Mouse (Mus musculus): ENCODE measurements around the gene Prrg1. TPM values are rescaled to one million over a fixed set of nuclear protein-coding genes. Genes with fewer than 3 reads are reported as not detected.

Prrg1 gene
- total RNA-seq (2021): 1 to 10 TPM; 3.6 to 4.2 TPM
- long read RNA-seq, experiment 1: 0 reads
- long read RNA-seq, experiment 2, partial matches to known transcripts: 0 of 1 reads
- long read RNA-seq, experiment 2, other reads (novel, unspliced or antisense): 1 of 1 reads

DNA sequence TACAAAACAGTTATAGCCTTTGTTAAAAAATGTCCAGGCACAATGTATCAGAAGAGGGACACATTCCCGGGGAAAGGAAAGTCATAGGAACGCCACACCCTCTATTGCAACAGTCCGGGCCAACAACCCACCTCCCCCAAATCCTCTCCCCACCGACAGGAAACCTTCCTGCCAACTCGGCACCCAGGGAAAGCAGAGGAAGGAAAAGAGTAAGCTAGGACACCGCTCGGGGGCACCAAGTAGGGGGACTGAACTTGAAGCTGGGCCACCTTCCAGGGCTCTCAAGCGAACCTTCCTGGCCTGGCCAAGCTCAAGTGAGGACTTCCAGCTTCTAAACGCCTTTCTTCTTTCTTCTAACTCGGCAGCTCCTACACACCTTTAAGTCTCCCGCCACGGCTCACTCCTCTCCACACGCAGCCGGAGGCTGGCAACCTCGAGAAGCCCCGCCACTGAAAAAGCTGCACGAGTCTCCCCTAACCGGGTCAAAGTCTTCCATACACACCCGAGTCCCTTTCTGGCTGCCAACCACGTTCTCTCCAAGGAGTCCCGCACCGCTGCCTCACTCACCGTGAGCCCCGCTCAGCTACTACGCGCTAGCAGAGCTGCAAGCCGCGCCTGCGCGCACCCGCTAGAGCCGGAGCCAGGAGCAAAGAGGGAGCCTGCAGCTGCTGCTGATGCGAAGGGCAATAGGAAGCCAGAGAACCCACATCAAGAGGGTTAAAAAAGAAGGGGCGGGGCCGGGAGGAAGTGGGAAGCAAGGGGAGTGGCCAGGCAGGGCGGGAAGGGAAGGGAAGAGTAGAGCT is at the start of gene Prrg1:
Gene Prrg1, minus strand, starts transcription at position 695 of the 803 bp plus-strand sequence.
- no peak for TF ChIP-seq CTCF (IDR thresholded peaks at IDR 0.05)
- peak; percentile 53 to 56 for DNase-seq (ENCODE audit: extremely low spot score in 1 of 2, low spot score in 2 of 2)
- intact Hi-C loops (cut with DNase I): no loop called here
- peak within 1 kb of the TSS; percentile 48 for H3K4me3 ChIP-seq
- peak within 1 kb of the TSS; percentile 61 for H3K27ac ChIP-seq

DNA sequence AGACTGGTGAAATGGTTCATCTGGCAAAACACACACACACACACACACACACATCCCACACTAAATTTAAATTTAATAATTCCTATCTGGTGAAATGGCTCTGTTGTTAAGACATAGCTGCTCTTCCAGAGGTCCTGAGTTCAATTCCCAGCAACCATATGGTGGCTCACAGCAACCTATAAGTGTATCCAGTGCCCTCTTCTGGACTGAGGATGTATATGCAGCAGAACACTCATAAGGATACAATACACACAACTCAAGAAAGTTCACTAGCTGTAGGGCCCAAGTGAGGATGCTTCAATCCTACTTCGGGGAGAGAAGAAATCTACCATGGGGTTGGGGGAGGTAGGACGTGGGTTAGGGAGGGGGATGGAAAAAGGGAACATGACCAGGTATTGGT is 22.1 kb upstream of the Prrg1 start:
- DNase-seq (ENCODE audit: extremely low spot score in 1 of 2, low spot score in 2 of 2): no peak
- Histone ChIP-seq H3K4me3 (no peak overlapping the region), H3K27ac (no peak overlapping the region)
- intact Hi-C loops (cut with DNase I): no loop called here
- no peak; the same call in 1 of the 2 replicates for TF ChIP-seq CTCF (IDR thresholded peaks at IDR 0.05)

DNA sequence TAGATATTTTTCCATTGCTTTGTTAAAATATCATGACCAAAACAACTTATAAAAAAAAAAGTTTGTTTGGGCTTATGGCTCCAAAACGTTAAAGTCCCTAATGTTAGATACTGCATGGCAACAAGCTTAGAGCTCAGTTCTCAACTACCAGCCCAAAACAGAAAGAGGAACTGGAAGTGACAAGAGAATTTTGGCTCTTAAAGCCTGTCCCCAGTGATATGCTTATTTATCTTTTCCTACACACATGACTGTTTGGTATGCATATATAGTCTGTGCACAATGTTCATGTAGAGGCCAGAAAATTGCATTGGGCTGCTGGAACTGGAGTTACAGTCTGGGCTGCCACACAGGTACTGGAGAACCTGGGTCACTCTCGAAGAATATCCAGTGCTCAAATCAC is 9.4 kb upstream of the Prrg1 start:
- no peak overlapping the region for H3K27ac ChIP-seq
- no peak overlapping the region for H3K4me3 ChIP-seq
- no peak for TF ChIP-seq CTCF (IDR thresholded peaks at IDR 0.05)
- DNase-seq (ENCODE audit: extremely low spot score in 1 of 2, low spot score in 2 of 2): no peak
- intact Hi-C loops (cut with DNase I): no loop called here

DNA sequence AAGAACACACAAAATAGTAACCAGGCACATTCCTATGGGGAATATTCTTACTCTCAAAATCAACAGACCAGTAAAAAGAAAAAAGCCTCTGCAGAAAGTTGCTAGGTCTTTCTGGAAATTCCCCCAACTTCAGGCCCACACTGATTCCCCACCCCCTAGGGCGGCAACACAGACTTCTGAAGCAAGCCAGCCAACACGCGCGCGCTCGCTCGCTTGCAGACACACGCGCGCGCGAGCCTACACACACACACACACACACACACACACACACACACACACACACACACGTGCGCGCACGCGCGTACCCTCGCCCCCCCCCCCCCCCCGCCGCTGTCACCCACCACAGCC is 868 bp downstream of the Prrg1 start:
- intact Hi-C loops (cut with DNase I): no loop called here
- no peak for TF ChIP-seq CTCF (IDR thresholded peaks at IDR 0.05)
- Histone ChIP-seq H3K4me3 (peak overlapping the region; percentile 48), H3K27ac (no peak overlapping the region)
- peak in 1 of 2 experiments; percentile 9 for DNase-seq (ENCODE audit: extremely low spot score in 1 of 2, low spot score in 2 of 2)

DNA sequence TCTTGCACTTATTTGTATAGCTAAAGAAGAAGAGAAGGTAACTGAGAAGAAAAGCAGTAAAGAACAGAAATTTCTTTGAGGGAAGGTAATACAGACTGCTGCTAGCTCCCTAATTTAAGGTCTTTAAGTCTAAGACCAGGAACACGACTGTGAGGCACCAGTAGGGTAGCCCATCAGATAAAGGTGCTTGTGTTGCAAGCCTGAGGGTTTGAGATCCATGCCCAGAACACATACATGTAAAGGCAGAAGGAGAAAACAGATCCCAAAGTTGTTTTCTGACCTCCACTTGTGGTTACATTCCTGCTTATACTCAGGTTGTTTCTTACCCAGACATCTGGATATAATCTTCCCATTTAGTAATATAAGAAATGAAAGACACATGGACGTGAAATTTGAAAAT is 20.2 kb downstream of the Prrg1 start:
- Histone ChIP-seq H3K27ac (no peak overlapping the region), H3K4me3 (no peak overlapping the region)
- intact Hi-C loops (cut with DNase I): no loop called here
- no peak for TF ChIP-seq CTCF (IDR thresholded peaks at IDR 0.05)
- DNase-seq (ENCODE audit: extremely low spot score in 1 of 2, low spot score in 2 of 2): no peak

DNA sequence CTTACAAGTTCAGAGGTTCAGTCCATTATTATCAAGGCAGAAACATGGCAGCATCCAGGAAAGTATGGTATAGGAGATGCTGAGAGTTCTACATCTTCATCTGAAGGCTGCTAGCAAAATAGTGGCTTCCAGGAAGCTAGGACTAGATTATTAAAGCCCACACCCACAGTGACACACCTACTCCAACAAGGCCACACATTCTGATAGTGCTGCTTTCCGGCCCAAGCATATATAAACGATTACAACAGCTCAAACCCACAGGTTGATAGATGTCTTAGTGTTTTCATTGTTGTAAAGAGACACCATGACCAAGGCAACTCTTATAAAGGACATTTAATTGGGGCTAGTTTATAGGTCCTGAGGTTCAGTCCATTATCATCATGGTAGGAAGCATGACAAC is 30.3 kb downstream of the Prrg1 start:
- no peak overlapping the region for H3K4me3 ChIP-seq
- no peak overlapping the region for H3K27ac ChIP-seq
- intact Hi-C loops (cut with DNase I): no loop called here
- no peak for TF ChIP-seq CTCF (IDR thresholded peaks at IDR 0.05)
- no peak for DNase-seq (ENCODE audit: extremely low spot score in 1 of 2, low spot score in 2 of 2)

DNA sequence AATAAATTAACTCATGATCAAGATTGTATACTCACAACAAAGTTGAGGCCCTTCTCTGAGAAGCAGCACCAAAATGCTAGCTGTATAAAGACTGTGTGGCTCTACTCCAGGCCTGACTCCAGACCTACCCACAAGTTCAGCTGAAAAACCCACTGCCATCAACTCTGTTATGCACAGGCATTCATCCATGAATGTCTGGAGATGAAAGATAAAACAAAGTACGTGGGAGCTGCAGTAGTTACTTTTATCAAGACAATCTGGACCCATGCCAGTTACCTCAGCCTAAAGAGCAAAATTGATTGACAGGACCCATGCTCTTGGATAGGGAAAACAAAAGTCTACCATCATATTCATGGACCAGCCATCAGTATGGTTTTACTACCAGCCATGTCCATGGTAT is 31.0 kb downstream of the Prrg1 start:
- Histone ChIP-seq H3K4me3 (no peak overlapping the region), H3K27ac (no peak overlapping the region)
- DNase-seq (ENCODE audit: extremely low spot score in 1 of 2, low spot score in 2 of 2): no peak
- TF ChIP-seq CTCF (IDR thresholded peaks at IDR 0.05): no peak
- intact Hi-C loops (cut with DNase I): no loop called here

DNA sequence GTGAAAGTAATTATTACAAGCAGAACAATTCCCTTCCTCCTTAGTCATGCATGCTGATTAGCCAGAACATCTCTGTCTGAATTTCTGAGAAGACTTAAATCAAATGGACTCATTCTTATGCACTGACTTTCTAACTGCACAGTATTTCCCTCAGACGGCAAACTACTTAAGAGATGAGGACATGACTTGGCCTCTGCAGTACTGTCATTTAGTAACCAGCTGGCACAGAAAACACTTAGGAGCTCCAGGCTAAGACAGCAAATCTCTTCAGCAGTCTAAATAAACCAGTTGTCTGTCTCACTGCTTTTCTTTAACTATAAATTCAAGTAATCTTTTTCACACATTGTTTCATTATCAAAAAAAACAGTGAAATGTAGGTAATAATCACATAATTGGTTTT is 36.0 kb downstream of the Prrg1 start:
- no peak for DNase-seq (ENCODE audit: extremely low spot score in 1 of 2, low spot score in 2 of 2)
- no peak overlapping the region for H3K27ac ChIP-seq
- intact Hi-C loops (cut with DNase I): no loop called here
- TF ChIP-seq CTCF (IDR thresholded peaks at IDR 0.05): no peak
- no peak overlapping the region for H3K4me3 ChIP-seq

DNA sequence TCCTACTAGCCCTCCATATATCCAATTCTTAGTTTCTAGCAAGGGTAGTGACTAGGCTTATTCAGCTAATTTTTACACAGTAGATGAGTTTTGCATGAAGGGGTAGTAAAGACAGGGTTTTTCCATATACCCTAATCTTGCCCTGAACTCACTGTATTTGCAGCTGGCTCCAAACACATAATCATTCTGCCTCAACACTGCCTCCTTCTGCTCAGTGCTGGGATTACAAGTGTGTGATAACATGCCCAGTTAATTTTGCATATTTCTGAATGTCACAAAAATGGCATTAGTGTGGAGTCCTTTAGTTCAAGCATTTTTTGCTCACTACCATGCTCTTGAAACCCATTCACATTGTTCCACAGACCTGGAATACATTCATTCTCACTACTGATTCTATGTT is 44.0 kb downstream of the Prrg1 start:
- Histone ChIP-seq H3K4me3 (no peak overlapping the region), H3K27ac (no peak overlapping the region)
- no peak for DNase-seq (ENCODE audit: extremely low spot score in 1 of 2, low spot score in 2 of 2)
- intact Hi-C loops (cut with DNase I): no loop called here
- TF ChIP-seq CTCF (IDR thresholded peaks at IDR 0.05): peak; percentile 18; the same call in 1 of the 2 replicates

DNA sequence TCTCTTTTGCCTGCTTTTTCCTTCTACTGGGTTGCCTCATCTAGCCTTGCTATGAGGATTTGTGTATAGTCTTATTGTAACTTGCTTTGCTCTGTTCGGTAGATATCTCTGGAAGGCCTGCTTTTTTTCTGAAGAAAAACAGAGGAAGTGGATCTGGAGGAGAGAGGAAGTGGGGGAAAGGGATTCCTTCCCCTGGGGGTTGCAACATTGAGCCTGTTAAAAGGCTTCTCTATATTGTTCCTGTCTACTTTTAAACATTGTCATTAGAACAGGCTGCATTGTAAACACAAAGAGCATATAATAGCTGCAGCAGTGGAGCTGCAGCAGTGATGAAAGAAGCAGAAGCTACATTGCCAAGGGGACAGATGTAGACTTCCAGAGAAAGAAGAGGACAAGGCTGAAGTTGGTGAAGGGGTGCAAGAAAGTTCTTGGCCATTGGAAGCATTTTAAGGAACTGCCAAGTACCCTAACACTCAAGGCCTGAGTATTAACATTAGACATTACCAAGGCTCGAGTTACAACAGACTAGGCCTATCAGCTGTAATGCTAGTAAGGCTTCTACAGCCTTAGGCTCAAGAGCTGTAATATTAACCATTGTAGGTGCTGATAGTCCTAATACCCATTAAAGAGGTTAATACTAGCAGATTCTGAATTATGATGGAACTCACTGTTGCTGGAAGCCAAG is 44.9 kb downstream of the Prrg1 start:
- no peak for TF ChIP-seq CTCF (IDR thresholded peaks at IDR 0.05)
- no peak for DNase-seq (ENCODE audit: extremely low spot score in 1 of 2, low spot score in 2 of 2)
- Histone ChIP-seq H3K27ac (no peak overlapping the region), H3K4me3 (no peak overlapping the region)
- intact Hi-C loops (cut with DNase I): no loop called here

DNA sequence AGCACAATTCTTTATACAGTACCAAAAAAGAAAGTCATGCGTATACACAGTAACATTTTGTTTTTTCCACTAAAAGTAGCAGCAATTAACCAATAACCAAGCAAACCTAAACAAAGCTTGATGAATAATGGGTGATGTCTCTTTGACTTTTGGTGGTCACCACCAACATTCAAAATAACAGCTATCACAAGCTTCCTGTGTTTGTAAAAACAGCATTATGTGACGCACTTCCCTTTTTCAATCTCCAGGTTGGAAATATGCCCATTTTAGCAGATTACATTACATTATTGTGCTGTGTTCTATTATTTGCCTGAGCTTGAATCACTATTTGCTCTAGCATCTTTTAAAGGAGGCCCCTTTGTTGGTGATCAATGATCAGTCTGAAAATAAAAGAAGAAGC is 65.4 kb downstream of the Prrg1 start:
- TF ChIP-seq CTCF (IDR thresholded peaks at IDR 0.05): no peak
- no peak overlapping the region for H3K4me3 ChIP-seq
- intact Hi-C loops (cut with DNase I): no loop called here
- no peak overlapping the region for H3K27ac ChIP-seq
- DNase-seq (ENCODE audit: extremely low spot score in 1 of 2, low spot score in 2 of 2): no peak

DNA sequence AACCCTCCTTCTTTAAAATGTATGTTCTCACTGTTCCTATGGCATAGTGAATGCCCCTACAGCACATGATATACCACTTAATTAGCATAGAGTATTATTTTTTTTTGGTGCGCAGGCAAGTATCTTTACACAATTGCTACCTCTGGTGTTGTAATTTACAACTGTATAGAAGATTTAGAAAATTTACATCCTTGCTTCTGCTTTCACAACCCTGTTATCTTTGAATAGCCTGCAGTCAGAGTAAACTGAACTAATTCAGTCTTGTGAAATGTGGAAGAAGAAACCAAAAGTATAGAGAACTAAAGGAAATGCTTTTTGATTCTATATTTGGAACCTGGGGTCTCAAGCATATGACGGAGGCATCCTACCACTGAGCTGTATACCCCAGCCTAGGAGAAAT is 100.7 kb downstream of the Prrg1 start:
- no peak for TF ChIP-seq CTCF (IDR thresholded peaks at IDR 0.05)

More for the DNA sequence above, 100.7 kb downstream of the Prrg1 start:
- Histone ChIP-seq H3K27ac (no peak overlapping the region), H3K4me3 (no peak overlapping the region)
- DNase-seq (ENCODE audit: extremely low spot score in 1 of 2, low spot score in 2 of 2): no peak
- intact Hi-C loops (cut with DNase I): no loop called here
